Mouse (Mus musculus): ENCODE data around the gene Itprip.

The Itprip gene

DNA sequence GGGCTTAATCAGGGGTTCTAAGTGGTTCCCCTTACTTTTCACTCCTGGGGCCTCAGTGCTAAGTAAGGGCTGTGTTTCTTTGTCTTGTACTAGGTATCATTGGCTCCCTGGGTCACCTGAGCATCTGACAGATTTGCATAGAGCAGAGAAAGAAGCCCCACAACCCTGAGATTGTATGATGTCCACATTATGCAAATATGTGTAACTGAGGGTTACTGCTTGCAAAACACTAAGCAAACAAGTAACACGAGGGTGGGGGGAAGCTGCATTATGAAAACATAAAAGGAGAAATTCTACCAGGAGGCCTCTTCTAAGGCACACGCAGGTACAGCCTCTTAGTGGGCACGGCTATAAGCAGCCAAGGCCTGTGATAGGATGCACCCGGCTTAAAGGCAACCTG is 3.8 kb downstream of the Itprip start:
- no peak for DNase-seq (ENCODE audit: low read depth, low spot score)

GRCm38 (mm10) chr19:47914191-47914590 is 4.9 kb downstream of the Itprip start:
- no peak for DNase-seq (ENCODE audit: low read depth, low spot score)

GRCm38 (mm10) chr19:47913344-47913743 is 5.8 kb downstream of the Itprip start:
- no peak for DNase-seq (ENCODE audit: low read depth, low spot score)

- DNase-seq (ENCODE audit: low read depth, low spot score): no peak
These were observed 8.3 kb downstream of the Itprip start for GRCm38 (mm10) chr19:47910751-47911150.

DNA sequence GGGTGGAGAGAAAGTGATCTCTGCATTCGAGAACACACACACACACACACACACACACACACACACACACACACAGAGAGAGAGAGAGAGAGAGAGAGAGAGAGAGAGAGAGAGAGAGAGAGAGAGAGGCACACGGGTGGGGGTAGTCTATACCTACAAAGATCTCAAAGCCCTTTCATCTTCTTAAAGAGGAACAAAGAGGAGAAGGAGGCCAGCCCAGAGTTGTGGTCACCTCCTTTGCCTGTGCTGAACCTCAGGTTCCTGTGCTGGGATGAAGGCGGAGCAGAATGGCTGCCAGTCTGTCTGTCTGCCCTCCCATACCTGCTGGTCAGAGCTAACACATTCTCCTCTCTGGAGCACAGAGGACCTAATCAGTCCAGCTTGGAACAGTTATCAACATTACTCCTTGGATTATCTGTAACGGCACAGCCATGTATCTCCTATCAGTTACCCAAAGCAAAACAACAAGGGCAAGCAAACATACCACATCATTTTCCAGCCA is 8.9 kb downstream of the Itprip start:
- DNase-seq (ENCODE audit: low read depth, low spot score): no peak

GRCm38 (mm10) chr19:47909387-47910116 is 9.5 kb downstream of the Itprip start:
- no peak for DNase-seq (ENCODE audit: low read depth, low spot score)

DNA sequence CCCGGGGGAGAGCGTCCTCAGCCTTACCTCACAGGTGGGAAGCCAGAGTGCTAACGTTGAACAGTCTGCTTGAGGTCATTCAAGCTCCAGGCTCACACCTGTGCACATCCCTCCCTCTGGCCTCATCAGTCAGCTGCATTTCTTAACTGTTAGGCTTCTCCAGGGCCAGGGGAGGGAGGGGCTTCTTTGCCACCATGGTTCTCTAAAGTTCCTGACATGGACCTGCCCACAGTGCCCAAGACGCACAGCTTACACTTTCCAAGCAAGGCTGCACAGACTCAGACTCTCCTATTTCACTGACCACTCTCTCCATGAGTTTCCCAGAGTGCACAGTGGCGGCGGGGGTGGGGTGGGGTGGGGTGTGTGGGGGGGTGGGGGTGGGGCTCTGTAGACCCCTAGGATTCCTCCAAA is 10.1 kb downstream of the Itprip start:
- no peak for DNase-seq (ENCODE audit: low read depth, low spot score)

- DNase-seq (ENCODE audit: low read depth, low spot score): no peak
These were observed 11.5 kb downstream of the Itprip start for GRCm38 (mm10) chr19:47907596-47907995.

DNA sequence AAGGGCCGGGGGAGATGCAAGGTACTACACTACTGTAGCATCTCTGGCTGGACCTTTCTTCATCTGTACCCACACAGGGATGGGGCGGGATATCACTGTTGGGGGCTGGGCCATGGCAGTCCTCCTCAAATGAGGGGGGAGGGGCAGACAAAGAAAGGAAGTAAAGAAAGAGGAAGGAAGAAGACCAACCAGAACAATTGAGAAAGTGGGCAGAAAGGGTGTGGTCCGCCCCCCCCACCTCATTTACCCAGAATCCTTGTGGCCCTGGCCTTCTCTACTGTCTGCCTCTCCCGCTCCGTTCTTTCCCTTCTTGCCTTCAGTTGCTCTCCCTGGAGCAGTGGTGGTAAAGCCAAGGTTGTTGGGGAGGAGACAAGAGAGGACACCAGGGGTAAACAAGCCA is 13.5 kb downstream of the Itprip start:
- DNase-seq (ENCODE audit: low read depth, low spot score): no peak

- DNase-seq (ENCODE audit: low read depth, low spot score): no peak
These were observed 14.0 kb downstream of the Itprip start for GRCm38 (mm10) chr19:47905081-47905480.

DNA sequence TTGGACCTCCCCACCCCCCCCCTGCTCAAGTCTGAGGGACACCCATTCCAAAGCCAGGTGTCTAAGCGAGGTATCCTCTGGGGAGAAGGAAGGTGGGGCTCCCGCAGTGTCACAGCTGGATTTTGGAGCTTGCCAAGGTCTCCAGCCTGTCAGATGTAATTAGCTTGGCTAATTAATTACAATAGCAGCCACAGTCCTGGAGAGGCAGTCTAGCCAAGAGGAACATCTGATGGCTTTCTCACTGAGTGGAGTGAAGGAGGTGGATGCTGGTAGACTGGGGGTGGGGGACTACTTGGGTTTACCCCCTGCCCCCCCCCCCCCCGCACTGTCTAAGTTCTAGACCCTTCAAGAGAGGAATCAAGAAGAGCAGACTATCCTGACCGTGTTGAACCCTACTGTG is 15.4 kb downstream of the Itprip start:
- DNase-seq (ENCODE audit: low read depth, low spot score): no peak

GRCm38 (mm10) chr19:47902316-47903201 is 16.5 kb downstream of the Itprip start:
- DNase-seq (ENCODE audit: low read depth, low spot score): peak; percentile 50

DNA sequence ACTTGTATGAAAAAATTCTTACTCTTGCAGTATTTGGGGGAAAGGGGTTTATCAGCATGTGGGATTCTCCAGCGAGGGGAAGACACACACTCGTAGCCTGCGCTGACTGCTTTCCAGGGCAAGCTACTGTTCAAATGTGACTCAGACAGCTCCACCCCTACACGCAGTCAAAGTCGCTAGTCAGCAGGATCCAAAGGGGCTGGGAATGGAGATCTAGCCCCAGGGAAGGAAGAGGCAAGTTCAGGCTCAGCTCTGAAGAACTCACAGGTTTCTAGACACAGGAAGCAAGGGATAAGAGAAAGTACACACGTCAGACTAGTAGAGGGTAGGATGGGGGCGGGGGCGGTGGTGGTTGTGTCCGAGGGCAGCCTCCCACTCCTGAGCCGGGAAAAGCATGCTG is 18.5 kb downstream of the Itprip start:
- no peak for DNase-seq (ENCODE audit: low read depth, low spot score)

DNA sequence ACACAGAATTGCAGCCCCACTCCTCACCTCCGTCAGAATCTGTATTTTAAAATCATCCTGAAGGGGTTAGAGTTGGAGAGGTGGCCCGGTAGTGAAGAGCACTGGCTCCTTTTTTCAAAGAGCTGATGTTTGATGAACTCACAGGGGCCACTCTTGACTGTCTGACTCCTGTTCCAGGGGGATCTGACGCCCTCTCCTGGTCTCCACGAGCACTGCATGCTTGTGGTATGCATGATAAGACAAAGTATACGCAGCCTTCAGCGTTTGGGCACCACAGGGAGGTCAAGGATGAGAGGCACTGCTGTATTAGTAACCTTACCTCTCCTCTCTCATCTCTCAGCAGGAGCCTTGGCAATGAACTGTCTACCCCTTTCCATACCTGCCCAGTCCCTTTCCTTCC is 19.1 kb downstream of the Itprip start:
- DNase-seq (ENCODE audit: low read depth, low spot score): no peak

DNA sequence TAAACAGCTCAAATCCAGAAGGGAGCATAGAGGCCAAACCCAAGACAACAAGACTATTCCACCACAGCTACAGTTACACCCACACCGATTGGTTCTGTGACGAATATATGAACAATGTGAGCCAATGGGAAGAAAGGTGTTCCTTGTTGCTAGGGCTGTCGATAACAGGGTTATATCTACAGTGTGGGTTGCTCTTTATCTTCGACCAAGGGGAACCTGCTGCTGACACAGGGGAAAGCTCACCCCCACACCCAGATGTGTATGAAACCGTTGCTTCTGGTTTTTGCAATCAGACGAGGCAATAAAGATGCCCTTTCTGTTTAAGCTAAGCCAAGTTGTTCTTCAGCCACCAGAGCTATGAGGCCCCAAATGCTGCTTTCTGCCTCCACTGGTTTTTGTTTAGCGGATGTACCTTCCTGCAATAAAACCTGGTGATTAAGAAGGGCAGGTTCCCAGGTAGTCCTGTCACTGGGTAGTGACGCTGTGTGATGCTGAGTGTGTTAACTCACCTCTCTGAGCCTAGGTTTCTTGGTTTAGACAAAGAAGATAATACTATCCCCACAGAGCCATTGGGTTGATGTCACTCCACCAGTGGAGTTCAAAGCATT is 20.5 kb downstream of the Itprip start:
- no peak for DNase-seq (ENCODE audit: low read depth, low spot score)

GRCm38 (mm10) chr19:47893092-47893491 is 26.0 kb downstream of the Itprip start:
- no peak for DNase-seq (ENCODE audit: low read depth, low spot score)

DNA sequence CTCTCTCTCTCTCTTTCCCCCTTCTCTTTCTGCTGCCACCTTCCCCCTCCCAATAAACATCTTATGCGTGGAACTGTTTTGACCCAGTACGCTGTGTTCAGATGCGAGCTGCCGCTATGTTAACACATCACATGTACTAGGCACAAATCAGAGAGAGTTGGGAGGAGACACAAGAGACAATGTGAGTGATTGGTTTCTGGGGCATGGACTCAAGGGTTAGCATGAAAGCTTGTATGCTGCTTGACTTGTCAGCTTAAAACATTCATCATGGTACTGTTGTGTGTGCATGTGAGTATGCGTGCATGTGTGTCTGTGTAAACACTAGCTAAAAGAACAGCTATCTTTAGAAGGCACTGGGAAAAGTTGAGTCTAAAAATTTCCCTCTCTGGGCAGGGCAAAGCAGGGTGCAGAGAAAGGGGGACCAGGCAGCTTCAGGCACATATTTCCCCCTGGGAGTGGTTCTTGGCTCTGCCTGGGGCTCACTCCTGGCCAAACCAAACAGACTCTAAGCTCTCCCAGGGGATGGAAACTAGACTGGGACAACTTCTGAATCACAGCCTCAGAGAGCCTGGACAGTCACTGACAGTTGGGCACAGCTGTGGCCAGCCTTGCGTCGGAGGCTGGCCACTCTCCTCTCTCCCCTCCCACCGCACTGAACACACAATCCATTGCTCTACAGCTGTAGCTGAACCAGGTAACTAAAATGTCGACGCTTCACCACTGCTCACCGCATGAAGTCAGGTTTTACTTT is 27.4 kb downstream of the Itprip start:
- DNase-seq (ENCODE audit: low read depth, low spot score): no peak

- DNase-seq (ENCODE audit: low read depth, low spot score): no peak
These were observed 28.5 kb downstream of the Itprip start for GRCm38 (mm10) chr19:47890489-47891130.

DNA sequence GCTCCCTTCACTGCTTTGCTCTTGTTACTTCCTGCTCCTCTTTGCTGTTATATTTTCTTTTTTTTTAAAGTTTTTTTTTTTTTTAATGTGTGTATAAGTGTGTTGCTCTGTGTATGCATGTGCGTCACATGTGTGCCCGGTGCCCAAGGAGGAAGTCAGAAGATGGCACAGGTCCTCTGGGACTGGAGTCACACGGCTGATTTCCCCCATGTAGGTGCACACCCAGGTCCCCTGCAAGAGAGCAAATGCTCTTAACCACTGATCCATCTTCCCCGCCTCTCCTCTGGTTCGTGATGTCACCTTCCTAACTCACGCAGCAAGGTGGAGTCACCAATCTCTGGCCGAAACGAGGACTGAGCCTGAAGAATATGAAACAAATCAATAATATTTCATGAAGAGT is 31.1 kb downstream of the Itprip start:
- DNase-seq (ENCODE audit: low read depth, low spot score): no peak

GRCm38 (mm10) chr19:47887417-47887816 is 31.7 kb downstream of the Itprip start:
- no peak for DNase-seq (ENCODE audit: low read depth, low spot score)

GRCm38 (mm10) chr19:47886617-47887016 is 32.5 kb downstream of the Itprip start:
- no peak for DNase-seq (ENCODE audit: low read depth, low spot score)
